Mouse (Mus musculus) splenic B cell, adult 2 months (primary cell): ENCODE measurements around the gene Lgals9.
"Not testable (repeated sequence)": the region's sequence is repeated elsewhere in the genome, so short reads cannot be mapped to it uniquely, and the experiment has no call there.

Experiments
- DNase-seq: peaks from one replicate; pipeline ENCODE4 v3.0.0-alpha.2; 2011; ENCODE audit warnings: low read depth, low spot score
- H3K27me3 ChIP-seq: 2 replicates; pipeline ENCODE4 v1.6.1; 2012; ENCODE audit warnings: mild to moderate bottlenecking, low read length, moderate library complexity, mixed read lengths; ENCODE audit not compliant: control insufficient read depth, poor library complexity, insufficient read depth, severe bottlenecking
- H3K36me3 ChIP-seq: 2 replicates; pipeline ENCODE4 v1.6.1; 2012; ENCODE audit warnings: mild to moderate bottlenecking, low read length, moderate library complexity, mixed read lengths; ENCODE audit not compliant: control insufficient read depth, poor library complexity, insufficient read depth, severe bottlenecking

Lgals9 gene

GRCm38 (mm10) chr11:79014602-79015325 is 30.0 kb upstream of the Lgals9 start:
- no peak for DNase-seq
- Histone ChIP-seq H3K27me3 (no peaks in the 10 kb centered on the region), H3K36me3 (no peaks in the 10 kb centered on the region)

- Histone ChIP-seq H3K27me3 (no peaks in the 10 kb centered on the region), H3K36me3 (no peaks in the 10 kb centered on the region)
- no peak for DNase-seq
Measured at GRCm38 (mm10) chr11:79013806-79014205, 29.1 kb upstream of the Lgals9 start.

GRCm38 (mm10) chr11:79013056-79013455 is 28.3 kb upstream of the Lgals9 start:
- no peak for DNase-seq
- H3K27me3 ChIP-seq: no peaks in the 10 kb centered on the region
- no peaks in the 10 kb centered on the region for H3K36me3 ChIP-seq

GRCm38 (mm10) chr11:79012529-79012928 is 27.8 kb upstream of the Lgals9 start:
- no peak for DNase-seq
- H3K36me3 ChIP-seq: no peaks in the 10 kb centered on the region
- no peaks in the 10 kb centered on the region for H3K27me3 ChIP-seq

GRCm38 (mm10) chr11:79008891-79009290 is 24.1 kb upstream of the Lgals9 start:
- no peaks in the 10 kb centered on the region for H3K27me3 ChIP-seq
- no peak for DNase-seq

GRCm38 (mm10) chr11:79008007-79008775 is 23.4 kb upstream of the Lgals9 start:
- no peaks in the 10 kb centered on the region for H3K27me3 ChIP-seq
- no peaks in the 10 kb centered on the region for H3K36me3 ChIP-seq
- DNase-seq: no peak

More at GRCm38 (mm10) chr11:79008891-79009290, 24.1 kb upstream of the Lgals9 start:
- H3K36me3 ChIP-seq: no peaks in the 10 kb centered on the region

GRCm38 (mm10) chr11:79007356-79007755 is 22.6 kb upstream of the Lgals9 start:
- not testable (repeated sequence) for DNase-seq, H3K36me3 ChIP-seq, H3K27me3 ChIP-seq

- Histone ChIP-seq H3K36me3 (no peaks in the 10 kb centered on the region), H3K27me3 (no peaks in the 10 kb centered on the region)
- no peak for DNase-seq
Measured at GRCm38 (mm10) chr11:79006417-79006816, 21.7 kb upstream of the Lgals9 start.

- no peaks in the 10 kb centered on the region for H3K27me3 ChIP-seq
- no peaks in the 10 kb centered on the region for H3K36me3 ChIP-seq
- DNase-seq: peak; percentile 66
Measured at GRCm38 (mm10) chr11:79005578-79006394, 21.0 kb upstream of the Lgals9 start.

- Histone ChIP-seq H3K36me3 (no peaks in the 10 kb centered on the region), H3K27me3 (no peaks in the 10 kb centered on the region)
- DNase-seq: no peak
Measured at GRCm38 (mm10) chr11:79003769-79004638, 19.3 kb upstream of the Lgals9 start.

GRCm38 (mm10) chr11:79003053-79003768 is 18.5 kb upstream of the Lgals9 start:
- peak; percentile 57 for DNase-seq
- Histone ChIP-seq H3K36me3 (no peaks in the 10 kb centered on the region), H3K27me3 (no peaks in the 10 kb centered on the region)

GRCm38 (mm10) chr11:79002551-79002951 is 17.8 kb upstream of the Lgals9 start:
- Histone ChIP-seq H3K27me3 (no peaks in the 10 kb centered on the region), H3K36me3 (no peaks in the 10 kb centered on the region)
- DNase-seq: no peak

- H3K27me3 ChIP-seq: no peaks in the 10 kb centered on the region
Measured at GRCm38 (mm10) chr11:79001871-79002270, 17.1 kb upstream of the Lgals9 start.

More at GRCm38 (mm10) chr11:79001871-79002270, 17.1 kb upstream of the Lgals9 start:
- DNase-seq: no peak
- no peaks in the 10 kb centered on the region for H3K36me3 ChIP-seq
